Mouse (Mus musculus): ENCODE results near the gene Mog. TPM values are rescaled to one million over a fixed set of nuclear protein-coding genes. Genes with fewer than 3 reads are reported as not detected.

The Mog gene
- polyA plus RNA-seq (2014; fragmentation: Illumina TruSeq; extraction: RNeasy Lipid Tissue Mini Kit (QIAGEN cat#74804); ENCODE audit: low read depth, low replicate concordance): not detected

GRCm38 (mm10) chr17:37022628-37023576 is at the start of gene Mog:
Gene Mog (minus strand): TSS chr17:37023398.

GRCm38 (mm10) chr17:37045611-37046311 is 22.6 kb upstream of the Mog start, which contains the start of gene Gabbr1:
Gene Gabbr1 (plus strand): TSS chr17:37045966.

GRCm38 (mm10) chr17:37000863-37001262 is 22.3 kb downstream of the Mog start, which contains the start of gene Zfp57:
Gene Zfp57 (plus strand): TSS chr17:37001163.

GRCm38 (mm10) chr17:36989437-36989836 is 33.8 kb downstream of the Mog start, which contains the start of gene H2-M5:
Gene H2-M5 (minus strand): TSS chr17:36989537.

GRCm38 (mm10) chr17:36981221-36981813 is 41.9 kb downstream of the Mog start, which contains the start of gene 2410137M14Rik:
Gene 2410137M14Rik (minus strand): TSS chr17:36981237.

Other genes with a start within 250 kb of the Mog start
- not detected for gene H2-M10.6, start 211.2 kb downstream of the Mog start, polyA plus RNA-seq (2014; fragmentation: Illumina TruSeq; extraction: RNeasy Lipid Tissue Mini Kit (QIAGEN cat#74804); ENCODE audit: low read depth, low replicate concordance)
- gene Trim26, start 186.3 kb downstream of the Mog start, polyA plus RNA-seq (2014; fragmentation: Illumina TruSeq; extraction: RNeasy Lipid Tissue Mini Kit (QIAGEN cat#74804); ENCODE audit: low read depth, low replicate concordance): 54.8 TPM
- gene Trim15, start 156.2 kb downstream of the Mog start, polyA plus RNA-seq (2014; fragmentation: Illumina TruSeq; extraction: RNeasy Lipid Tissue Mini Kit (QIAGEN cat#74804); ENCODE audit: low read depth, low replicate concordance): not detected
- gene Trim10, start 153.8 kb downstream of the Mog start, polyA plus RNA-seq (2014; fragmentation: Illumina TruSeq; extraction: RNeasy Lipid Tissue Mini Kit (QIAGEN cat#74804); ENCODE audit: low read depth, low replicate concordance): 0.35 TPM
- not detected for gene Trim40, start 133.3 kb downstream of the Mog start, polyA plus RNA-seq (2014; fragmentation: Illumina TruSeq; extraction: RNeasy Lipid Tissue Mini Kit (QIAGEN cat#74804); ENCODE audit: low read depth, low replicate concordance)
- gene Trim31, start 125.3 kb downstream of the Mog start, polyA plus RNA-seq (2014; fragmentation: Illumina TruSeq; extraction: RNeasy Lipid Tissue Mini Kit (QIAGEN cat#74804); ENCODE audit: low read depth, low replicate concordance): 0.30 TPM
- gene Rnf39, start 80.5 kb downstream of the Mog start, polyA plus RNA-seq (2014; fragmentation: Illumina TruSeq; extraction: RNeasy Lipid Tissue Mini Kit (QIAGEN cat#74804); ENCODE audit: low read depth, low replicate concordance): 0.63 TPM
- 74.7 TPM for gene Ppp1r11, start 71.7 kb downstream of the Mog start, polyA plus RNA-seq (2014; fragmentation: Illumina TruSeq; extraction: RNeasy Lipid Tissue Mini Kit (QIAGEN cat#74804); ENCODE audit: low read depth, low replicate concordance)
- gene Znrd1, start 64.8 kb downstream of the Mog start, polyA plus RNA-seq (2014; fragmentation: Illumina TruSeq; extraction: RNeasy Lipid Tissue Mini Kit (QIAGEN cat#74804); ENCODE audit: low read depth, low replicate concordance): 37.9 TPM
- gene Znrd1as, start 64.8 kb downstream of the Mog start, polyA plus RNA-seq (2014; fragmentation: Illumina TruSeq; extraction: RNeasy Lipid Tissue Mini Kit (QIAGEN cat#74804); ENCODE audit: low read depth, low replicate concordance): 23.8 TPM
- not detected for gene 2410137M14Rik, start 42.2 kb downstream of the Mog start, polyA plus RNA-seq (2014; fragmentation: Illumina TruSeq; extraction: RNeasy Lipid Tissue Mini Kit (QIAGEN cat#74804); ENCODE audit: low read depth, low replicate concordance)
- gene H2-M5, start 33.9 kb downstream of the Mog start, polyA plus RNA-seq (2014; fragmentation: Illumina TruSeq; extraction: RNeasy Lipid Tissue Mini Kit (QIAGEN cat#74804); ENCODE audit: low read depth, low replicate concordance): 0.11 TPM
- gene Zfp57, start 22.2 kb downstream of the Mog start, polyA plus RNA-seq (2014; fragmentation: Illumina TruSeq; extraction: RNeasy Lipid Tissue Mini Kit (QIAGEN cat#74804); ENCODE audit: low read depth, low replicate concordance): 7.2 TPM
- gene Gabbr1, start 22.6 kb upstream of the Mog start, polyA plus RNA-seq (2014; fragmentation: Illumina TruSeq; extraction: RNeasy Lipid Tissue Mini Kit (QIAGEN cat#74804); ENCODE audit: low read depth, low replicate concordance): 23.9 TPM
- not detected for gene Olfr90, start 65.1 kb upstream of the Mog start, polyA plus RNA-seq (2014; fragmentation: Illumina TruSeq; extraction: RNeasy Lipid Tissue Mini Kit (QIAGEN cat#74804); ENCODE audit: low read depth, low replicate concordance)
- gene Olfr91, start 74.9 kb upstream of the Mog start, polyA plus RNA-seq (2014; fragmentation: Illumina TruSeq; extraction: RNeasy Lipid Tissue Mini Kit (QIAGEN cat#74804); ENCODE audit: low read depth, low replicate concordance): not detected
- gene Olfr92, start 96.7 kb upstream of the Mog start, polyA plus RNA-seq (2014; fragmentation: Illumina TruSeq; extraction: RNeasy Lipid Tissue Mini Kit (QIAGEN cat#74804); ENCODE audit: low read depth, low replicate concordance): not detected
- gene Olfr93, start 138.1 kb upstream of the Mog start, polyA plus RNA-seq (2014; fragmentation: Illumina TruSeq; extraction: RNeasy Lipid Tissue Mini Kit (QIAGEN cat#74804); ENCODE audit: low read depth, low replicate concordance): not detected
- gene Ubd, start 170.5 kb upstream of the Mog start, polyA plus RNA-seq (2014; fragmentation: Illumina TruSeq; extraction: RNeasy Lipid Tissue Mini Kit (QIAGEN cat#74804); ENCODE audit: low read depth, low replicate concordance): 3.3 TPM
- not detected for gene Olfr94, start 177.6 kb upstream of the Mog start, polyA plus RNA-seq (2014; fragmentation: Illumina TruSeq; extraction: RNeasy Lipid Tissue Mini Kit (QIAGEN cat#74804); ENCODE audit: low read depth, low replicate concordance)
- not detected for gene Olfr95, start 189.7 kb upstream of the Mog start, polyA plus RNA-seq (2014; fragmentation: Illumina TruSeq; extraction: RNeasy Lipid Tissue Mini Kit (QIAGEN cat#74804); ENCODE audit: low read depth, low replicate concordance)
- gene Olfr96, start 196.7 kb upstream of the Mog start, polyA plus RNA-seq (2014; fragmentation: Illumina TruSeq; extraction: RNeasy Lipid Tissue Mini Kit (QIAGEN cat#74804); ENCODE audit: low read depth, low replicate concordance): not detected
- gene Olfr97, start 213.9 kb upstream of the Mog start, polyA plus RNA-seq (2014; fragmentation: Illumina TruSeq; extraction: RNeasy Lipid Tissue Mini Kit (QIAGEN cat#74804); ENCODE audit: low read depth, low replicate concordance): not detected
- gene Olfr98, start 240.4 kb upstream of the Mog start, polyA plus RNA-seq (2014; fragmentation: Illumina TruSeq; extraction: RNeasy Lipid Tissue Mini Kit (QIAGEN cat#74804); ENCODE audit: low read depth, low replicate concordance): not detected
- gene H2-M3, start 246.8 kb upstream of the Mog start, polyA plus RNA-seq (2014; fragmentation: Illumina TruSeq; extraction: RNeasy Lipid Tissue Mini Kit (QIAGEN cat#74804); ENCODE audit: low read depth, low replicate concordance): 8.0 TPM